Mouse (Mus musculus) MEL (cell line): ENCODE results near the gene Bex4.
A peak's percentile ranks its signal among the peaks of the same experiment; 100 is the strongest.

Experiments used
- GATA1 ChIP-seq: IDR thresholded peaks from 2 replicates; pipeline ENCODE4 v1.6.1; 2011; ENCODE audit warnings: low read depth, low read length, improper control_type of control experiment
- MXI1 ChIP-seq: IDR thresholded peaks from 2 replicates; pipeline ENCODE4 v1.6.1; 2011; ENCODE audit warnings: mild to moderate bottlenecking, low read depth, low read length, improper control_type of control experiment
- NELFE ChIP-seq: IDR thresholded peaks from 2 replicates; pipeline ENCODE4 v1.6.1; 2011; ENCODE audit warnings: low read depth, low read length, improper control_type of control experiment
- TBP ChIP-seq: IDR thresholded peaks from 2 replicates; pipeline ENCODE4 v1.8.0; 2011; ENCODE audit warnings: low read depth, low read length, improper control_type of control experiment

GRCm38 (mm10) chrX:136141385-136141784 lies 2.6 kb downstream of the Bex4 start:
- TF ChIP-seq GATA1 (peak; percentile 77), MXI1 (no peak), TBP (no peak), NELFE (no peak)
